Mouse (Mus musculus): ENCODE measurements at regions not wholly inside any gene's neighbourhood (a gene's known extent, or its start where the extent isn't known, plus 50 kb on each side); places are given as distances from the start of the nearest gene placed in this dataset.

GRCm38 (mm10) chr17:87522500-87523091, 75.9 kb upstream of the Calm2 start:
- no peak for TF ChIP-seq GATA1 (IDR thresholded peaks at IDR 0.05; ENCODE audit: borderline replicate concordance, low read length)
- no peak for TF ChIP-seq FLI1 (IDR thresholded peaks at IDR 0.05; ENCODE audit: low read length)
